Mouse (Mus musculus) liver, postnatal 0 days (tissue): Measurements from ENCODE around the gene Ccdc9b. TPM values are rescaled to one million over a fixed set of nuclear protein-coding genes. Genes with fewer than 3 reads are reported as not detected.

Source experiments
- ATAC-seq: fragments of 200-750 bp; cut with Nextera tagmentation; 2 replicates; pipeline ENCODE4 v1.8.0; 2017; ENCODE audit warnings: mild to moderate bottlenecking, moderate library complexity
- DNase-seq: peaks from one replicate; pipeline ENCODE4 v3.0.0-alpha.2; 2016
- H3K27ac ChIP-seq: fragments of 300-500 bp; sonication (generic); 2 replicates; pipeline ENCODE4 v1.5.1; 2014; ENCODE audit warnings: antibody characterized with exemption, moderate library complexity, mild to moderate bottlenecking, low read depth
- H3K27me3 ChIP-seq: fragments of 300-500 bp; sonication (generic); 2 replicates; pipeline ENCODE4 v1.6.1; 2014; ENCODE audit warnings: low read length, control low read depth, mixed read lengths; ENCODE audit not compliant: insufficient read depth
- H3K36me3 ChIP-seq: fragments of 300-500 bp; sonication (generic); replicated peaks from 2 replicates; pipeline ENCODE4 v1.6.1; 2014; ENCODE audit warnings: mild to moderate bottlenecking, control low read depth, low read length, moderate library complexity, mixed read lengths; ENCODE audit not compliant: insufficient read depth
- H3K4me1 ChIP-seq: fragments of 300-500 bp; sonication (generic); 2 replicates; pipeline ENCODE4 v1.6.1; 2014; ENCODE audit warnings: antibody characterized with exemption, mild to moderate bottlenecking, control low read depth; ENCODE audit not compliant: insufficient read depth
- H3K4me2 ChIP-seq: fragments of 300-500 bp; sonication (generic); 2 replicates; pipeline ENCODE4 v1.6.1; 2014; ENCODE audit warnings: low read depth, mild to moderate bottlenecking, low read length, moderate library complexity, mixed read lengths
- H3K4me3 ChIP-seq: fragments of 300-500 bp; sonication (generic); 2 replicates; pipeline ENCODE4 v1.5.1; 2014; ENCODE audit warnings: low read depth, low read length
- H3K9ac ChIP-seq: fragments of 300-500 bp; sonication (generic); replicated peaks from 2 replicates; pipeline ENCODE4 v1.6.1; 2014; ENCODE audit warnings: mild to moderate bottlenecking, moderate library complexity
- H3K9me3 ChIP-seq: fragments of 300-500 bp; sonication (generic); 2 replicates; pipeline ENCODE4 v1.6.1; 2016; ENCODE audit warnings: mild to moderate bottlenecking, control low read depth, low read length, mixed read lengths
- CTCF ChIP-seq: sonication (generic); IDR thresholded peaks from 2 replicates; pipeline ENCODE4 v1.5.1; 2016; ENCODE audit warnings: antibody characterized with exemption, low read depth
- EP300 ChIP-seq: IDR thresholded peaks from 2 replicates; pipeline ENCODE4 v1.6.1; 2016; ENCODE audit warnings: antibody characterized with exemption, low read depth, mild to moderate bottlenecking
- WGBS: fragments of 180-500 bp; shearing (Covaris S2); extraction: QIAGEN DNeasy Blood & Tissue Kit; methylation state at CpG from one replicate; pipeline ENCODE4 v1.1.7; 2014; ENCODE audit not compliant: insufficient replicate concordance; 5-methylcytosine and 5-hydroxymethylcytosine counted together
- polyA plus RNA-seq: library from polyadenylated mRNA; unstranded; fragments of >200 nt; fragmentation: Nextera tagmentation; extraction: Ambion mirVana; gene quantifications from 2 replicates; pipeline ENCODE4 v1.2.1, GENCODE M21; 2015

Ccdc9b gene
- polyA plus RNA-seq, 1 experiment from 2014 or later, result 0.52 TPM

GRCm38 (mm10) chr2:118789501-118789900 lies 27.0 kb upstream of the Ccdc9b start:
- 88% methylated on average over 11 of the region's 11 CpGs for WGBS

GRCm38 (mm10) chr2:118786525-118786924 lies 24.1 kb upstream of the Ccdc9b start:
- Histone ChIP-seq H3K4me2 (no peak overlapping the region), H3K27me3 (0 out of 2 replicates have a peak, but pooled peaks cover 3% of the 10 kb centered on the region), H3K9me3 (no peaks in the 10 kb centered on the region), H3K36me3 (no peaks in the 10 kb centered on the region), H3K27ac (no peak overlapping the region), H3K4me1 (peaks cover 6% of the 10 kb centered on the region), H3K9ac (no peak overlapping the region), H3K4me3 (no peak overlapping the region)
- 49% methylated on average over 5 of the region's 5 CpGs for WGBS
- ATAC-seq (no peak), DNase-seq (no peak)
- TF ChIP-seq EP300 (no peak), CTCF (no peak)

More at GRCm38 (mm10) chr2:118789501-118789900, 27.0 kb upstream of the Ccdc9b start:
- Histone ChIP-seq H3K9me3 (no peaks in the 10 kb centered on the region), H3K4me2 (no peak overlapping the region), H3K9ac (no peak overlapping the region), H3K36me3 (no peaks in the 10 kb centered on the region), H3K4me3 (no peak overlapping the region), H3K4me1 (peaks cover 6% of the 10 kb centered on the region), H3K27ac (no peak overlapping the region), H3K27me3 (peaks cover 5% of the 10 kb centered on the region; the same call in 1 of the 2 replicates)
- DNase-seq, result no peak
- no peak for ATAC-seq
- TF ChIP-seq CTCF, result no peak
- no peak for TF ChIP-seq EP300

- no peak overlapping the region for H3K27ac ChIP-seq
- H3K36me3 ChIP-seq, result no peaks in the 10 kb centered on the region
- no peak overlapping the region for H3K9ac ChIP-seq
- no peak for DNase-seq
- H3K4me1 ChIP-seq, result peaks cover 11% of the 10 kb centered on the region
- no peak for ATAC-seq
- no peak overlapping the region for H3K4me2 ChIP-seq
- H3K4me3 ChIP-seq, result no peak overlapping the region
- H3K9me3 ChIP-seq, result no peaks in the 10 kb centered on the region
- TF ChIP-seq CTCF, result no peak
- WGBS, result 84% methylated on average over 7 of the region's 7 CpGs
- H3K27me3 ChIP-seq, result peaks cover 10% of the 10 kb centered on the region; the same call in 1 of the 2 replicates
Measured at GRCm38 (mm10) chr2:118783663-118784062, 21.2 kb upstream of the Ccdc9b start.

- H3K9me3 ChIP-seq, result no peaks in the 10 kb centered on the region
- H3K9ac ChIP-seq, result no peak overlapping the region
- no peak overlapping the region for H3K4me3 ChIP-seq
- ATAC-seq, result no peak
- TF ChIP-seq EP300, result no peak
- no peak for TF ChIP-seq CTCF
- no peaks in the 10 kb centered on the region for H3K36me3 ChIP-seq
- no peak overlapping the region for H3K27ac ChIP-seq
- H3K27me3 ChIP-seq, result peaks cover 10% of the 10 kb centered on the region; the same call in 1 of the 2 replicates
- H3K4me2 ChIP-seq, result no peak overlapping the region
- DNase-seq, result no peak
- 35% methylated on average over 5 of the region's 5 CpGs for WGBS
- H3K4me1 ChIP-seq, result peaks cover 11% of the 10 kb centered on the region
Measured at GRCm38 (mm10) chr2:118783093-118783492, 20.6 kb upstream of the Ccdc9b start.

- H3K4me1 ChIP-seq, result peaks cover 11% of the 10 kb centered on the region
- H3K9ac ChIP-seq, result no peak overlapping the region
- ATAC-seq (no peak), DNase-seq (no peak)
- no peaks in the 10 kb centered on the region for H3K9me3 ChIP-seq
- TF ChIP-seq EP300, result peak; percentile 41
- no peak for TF ChIP-seq CTCF
- no peak overlapping the region for H3K27ac ChIP-seq
- peaks cover 10% of the 10 kb centered on the region; the same call in 1 of the 2 replicates for H3K27me3 ChIP-seq
- H3K36me3 ChIP-seq, result no peaks in the 10 kb centered on the region
- no peak overlapping the region for H3K4me2 ChIP-seq
- 28% methylated on average over 4 of the region's 4 CpGs for WGBS
- H3K4me3 ChIP-seq, result no peak overlapping the region
Measured at GRCm38 (mm10) chr2:118782303-118782702, 19.8 kb upstream of the Ccdc9b start.

GRCm38 (mm10) chr2:118781115-118781514 lies 18.7 kb upstream of the Ccdc9b start:
- Histone ChIP-seq H3K4me2 (no peak overlapping the region), H3K4me3 (no peak overlapping the region), H3K4me1 (peaks cover 11% of the 10 kb centered on the region), H3K9ac (no peak overlapping the region), H3K27ac (no peak overlapping the region), H3K36me3 (no peaks in the 10 kb centered on the region), H3K27me3 (peaks cover 10% of the 10 kb centered on the region; the same call in 1 of the 2 replicates), H3K9me3 (no peaks in the 10 kb centered on the region)
- ATAC-seq, result no peak
- 33% methylated on average over 1 of the region's 1 CpGs for WGBS
- no peak for DNase-seq
- no peak for TF ChIP-seq EP300
- TF ChIP-seq CTCF, result no peak
